Mouse (Mus musculus): ENCODE measurements around the gene Galnt2. TPM values are rescaled to one million over a fixed set of nuclear protein-coding genes. Genes with fewer than 3 reads are reported as not detected.

Galnt2 gene
- polyA plus RNA-seq, 1 experiment from 2014 or later = 44.0 TPM

- TF ChIP-seq CTCF (IDR thresholded peaks at IDR 0.05; ENCODE audit: low read depth) = no peak
- ATAC-seq = no peak
- Histone ChIP-seq H3K27me3 (replicated peaks; ENCODE audit: control insufficient read depth, insufficient read depth, low read length) (no peaks in the 10 kb centered on the region), H3K4me2 (replicated peaks; ENCODE audit: low read depth) (no peak overlapping the region), H3K27ac (ENCODE audit: low read depth, low read length) (no peak overlapping the region), H3K4me1 (replicated peaks; ENCODE audit: control insufficient read depth, insufficient read depth, low read length) (no peaks in the 10 kb centered on the region), H3K4me3 (ENCODE audit: low read depth, low read length) (no peak overlapping the region), H3K9me3 (ENCODE audit: control insufficient read depth) (no peaks in the 10 kb centered on the region), H3K9ac (ENCODE audit: low read depth, low read length) (no peak overlapping the region), H3K36me3 (ENCODE audit: control insufficient read depth, insufficient read depth) (no peaks in the 10 kb centered on the region)
- 90% methylated on average over 5 of the region's 5 CpGs for WGBS
Measured at GRCm38 (mm10) chr8:124373753-124374152, 142.6 kb downstream of the Galnt2 start.

GRCm38 (mm10) chr8:124375168-124375567 is 144.0 kb downstream of the Galnt2 start:
- Histone ChIP-seq H3K4me1 (replicated peaks; ENCODE audit: control insufficient read depth, insufficient read depth, low read length) (no peaks in the 10 kb centered on the region), H3K27me3 (replicated peaks; ENCODE audit: control insufficient read depth, insufficient read depth, low read length) (no peaks in the 10 kb centered on the region), H3K36me3 (ENCODE audit: control insufficient read depth, insufficient read depth) (no peaks in the 10 kb centered on the region), H3K27ac (ENCODE audit: low read depth, low read length) (no peak overlapping the region), H3K4me2 (replicated peaks; ENCODE audit: low read depth) (no peak overlapping the region), H3K9ac (ENCODE audit: low read depth, low read length) (no peak overlapping the region), H3K4me3 (ENCODE audit: low read depth, low read length) (no peak overlapping the region), H3K9me3 (ENCODE audit: control insufficient read depth) (no peaks in the 10 kb centered on the region)
- no peak for ATAC-seq
- no peak for TF ChIP-seq CTCF (IDR thresholded peaks at IDR 0.05; ENCODE audit: low read depth)
- 71% methylated on average over 6 of the region's 6 CpGs for WGBS

- Histone ChIP-seq H3K27ac (ENCODE audit: low read depth, low read length) (no peak overlapping the region), H3K9me3 (ENCODE audit: control insufficient read depth) (no peaks in the 10 kb centered on the region), H3K4me1 (replicated peaks; ENCODE audit: control insufficient read depth, insufficient read depth, low read length) (no peaks in the 10 kb centered on the region), H3K4me3 (ENCODE audit: low read depth, low read length) (no peak overlapping the region), H3K9ac (ENCODE audit: low read depth, low read length) (no peak overlapping the region), H3K36me3 (ENCODE audit: control insufficient read depth, insufficient read depth) (no peaks in the 10 kb centered on the region), H3K27me3 (replicated peaks; ENCODE audit: control insufficient read depth, insufficient read depth, low read length) (no peaks in the 10 kb centered on the region), H3K4me2 (replicated peaks; ENCODE audit: low read depth) (no peak overlapping the region)
- ATAC-seq = no peak
- 85% methylated on average over 9 of the region's 9 CpGs for WGBS
- TF ChIP-seq CTCF (IDR thresholded peaks at IDR 0.05; ENCODE audit: low read depth) = no peak
Measured at GRCm38 (mm10) chr8:124375727-124376126, 144.5 kb downstream of the Galnt2 start.

- WGBS = 93% methylated on average over 12 of the region's 12 CpGs
- TF ChIP-seq CTCF (IDR thresholded peaks at IDR 0.05; ENCODE audit: low read depth) = no peak
Measured at GRCm38 (mm10) chr8:124376406-124376805, 145.2 kb downstream of the Galnt2 start.

GRCm38 (mm10) chr8:124379289-124379688 is 148.1 kb downstream of the Galnt2 start:
- ATAC-seq = no peak
- no peaks in the 10 kb centered on the region for H3K27me3 ChIP-seq (replicated peaks; ENCODE audit: control insufficient read depth, insufficient read depth, low read length)
- peak; percentile 36 for TF ChIP-seq CTCF (IDR thresholded peaks at IDR 0.05; ENCODE audit: low read depth)
- no peaks in the 10 kb centered on the region for H3K9me3 ChIP-seq (ENCODE audit: control insufficient read depth)
- whole genome bisulfite sequencing = 67% methylated on average over 6 of the region's 6 CpGs
- no peak overlapping the region for H3K4me2 ChIP-seq (replicated peaks; ENCODE audit: low read depth)
- H3K27ac ChIP-seq (ENCODE audit: low read depth, low read length) = no peak overlapping the region
- H3K9ac ChIP-seq (ENCODE audit: low read depth, low read length) = no peak overlapping the region
- no peaks in the 10 kb centered on the region for H3K4me1 ChIP-seq (replicated peaks; ENCODE audit: control insufficient read depth, insufficient read depth, low read length)
- H3K4me3 ChIP-seq (ENCODE audit: low read depth, low read length) = no peak overlapping the region
- H3K36me3 ChIP-seq (ENCODE audit: control insufficient read depth, insufficient read depth) = no peaks in the 10 kb centered on the region

More at GRCm38 (mm10) chr8:124376406-124376805, 145.2 kb downstream of the Galnt2 start:
- Histone ChIP-seq H3K4me1 (replicated peaks; ENCODE audit: control insufficient read depth, insufficient read depth, low read length) (no peaks in the 10 kb centered on the region), H3K9ac (ENCODE audit: low read depth, low read length) (no peak overlapping the region), H3K4me3 (ENCODE audit: low read depth, low read length) (no peak overlapping the region), H3K4me2 (replicated peaks; ENCODE audit: low read depth) (no peak overlapping the region), H3K27ac (ENCODE audit: low read depth, low read length) (no peak overlapping the region), H3K9me3 (ENCODE audit: control insufficient read depth) (no peaks in the 10 kb centered on the region), H3K27me3 (replicated peaks; ENCODE audit: control insufficient read depth, insufficient read depth, low read length) (no peaks in the 10 kb centered on the region), H3K36me3 (ENCODE audit: control insufficient read depth, insufficient read depth) (no peaks in the 10 kb centered on the region)
- no peak for ATAC-seq

GRCm38 (mm10) chr8:124382235-124382634 is 151.0 kb downstream of the Galnt2 start:
- TF ChIP-seq CTCF (IDR thresholded peaks at IDR 0.05; ENCODE audit: low read depth) = no peak
- Histone ChIP-seq H3K27ac (ENCODE audit: low read depth, low read length) (no peak overlapping the region), H3K9me3 (ENCODE audit: control insufficient read depth) (no peaks in the 10 kb centered on the region), H3K4me3 (ENCODE audit: low read depth, low read length) (no peak overlapping the region), H3K4me1 (replicated peaks; ENCODE audit: control insufficient read depth, insufficient read depth, low read length) (no peaks in the 10 kb centered on the region), H3K9ac (ENCODE audit: low read depth, low read length) (no peak overlapping the region), H3K36me3 (ENCODE audit: control insufficient read depth, insufficient read depth) (no peaks in the 10 kb centered on the region), H3K27me3 (replicated peaks; ENCODE audit: control insufficient read depth, insufficient read depth, low read length) (no peaks in the 10 kb centered on the region), H3K4me2 (replicated peaks; ENCODE audit: low read depth) (no peak overlapping the region)
- 66% methylated on average over 10 of the region's 10 CpGs for WGBS
- no peak for ATAC-seq

GRCm38 (mm10) chr8:124384336-124384735 is 153.1 kb downstream of the Galnt2 start:
- WGBS = 93% methylated on average over 19 of the region's 19 CpGs
- H3K4me1 ChIP-seq (replicated peaks; ENCODE audit: control insufficient read depth, insufficient read depth, low read length) = no peaks in the 10 kb centered on the region
- no peak overlapping the region for H3K4me2 ChIP-seq (replicated peaks; ENCODE audit: low read depth)
- H3K9me3 ChIP-seq (ENCODE audit: control insufficient read depth) = no peaks in the 10 kb centered on the region
- no peaks in the 10 kb centered on the region for H3K36me3 ChIP-seq (ENCODE audit: control insufficient read depth, insufficient read depth)
- no peaks in the 10 kb centered on the region for H3K27me3 ChIP-seq (replicated peaks; ENCODE audit: control insufficient read depth, insufficient read depth, low read length)
- H3K9ac ChIP-seq (ENCODE audit: low read depth, low read length) = no peak overlapping the region
- no peak for TF ChIP-seq CTCF (IDR thresholded peaks at IDR 0.05; ENCODE audit: low read depth)
- H3K4me3 ChIP-seq (ENCODE audit: low read depth, low read length) = no peak overlapping the region
- H3K27ac ChIP-seq (ENCODE audit: low read depth, low read length) = no peak overlapping the region
- ATAC-seq = no peak
